Mouse (Mus musculus) CD4-positive naive resting alpha-beta T cell, adult 76 days (primary cell): ENCODE data around the gene Gpr37. TPM values are rescaled to one million over a fixed set of nuclear protein-coding genes. Genes with fewer than 3 reads are reported as not detected.

Source experiments
- total RNA-seq: library from RNA; stranded (reverse); gene quantifications from one replicate; pipeline ENCODE4 v1.2.4, GENCODE M21; 2023

Gene Gpr37
- not detected for total RNA-seq

GRCm38 (mm10) chr6:25690629-25691028 is at the start of gene Gpr37:
Gene Gpr37, minus strand, starts transcription at chr6:25690729.

Other genes with a start within 250 kb of the Gpr37 start
- gene Pot1a, start 118.5 kb upstream of the Gpr37 start, total RNA-seq, result 23.2 TPM